Mouse (Mus musculus): ENCODE measurements at regions not wholly inside any gene's neighbourhood (a gene's known extent, or its start where the extent isn't known, plus 50 kb on each side); places are given as distances from the start of the nearest gene placed in this dataset.

GRCm38 (mm10) chr10:111828610-111829009, 143.9 kb upstream of the Krr1 start:
- TF ChIP-seq POLR2A (IDR thresholded peaks at IDR 0.05; ENCODE audit: low read depth, low read length) (no peak), CTCF (IDR thresholded peaks at IDR 0.05; ENCODE audit: extremely low read depth, insufficient read length, insufficient replicate concordance, low read depth, low read length) (no peak)

Data from small intestine, adult 2 months (tissue).